Mouse (Mus musculus): ENCODE measurements around the gene Mob3b. TPM values are rescaled to one million over a fixed set of nuclear protein-coding genes. Genes with fewer than 3 reads are reported as not detected.

Gene Mob3b
- polyA plus RNA-seq, 2 experiments from 2014 or later, result 5.8 to 6.5 TPM

GRCm38 (mm10) chr4:35003550-35004326 is 153.5 kb downstream of the Mob3b start:
- ATAC-seq, result no peak

- ATAC-seq, result no peak
Measured at GRCm38 (mm10) chr4:34996616-34997015, 160.7 kb downstream of the Mob3b start.

GRCm38 (mm10) chr4:34993639-34993975 is 163.7 kb downstream of the Mob3b start:
- ATAC-seq, result no peak

GRCm38 (mm10) chr4:34992866-34993638 is 164.2 kb downstream of the Mob3b start:
- ATAC-seq, result no peak

GRCm38 (mm10) chr4:34991891-34992865 is 165.1 kb downstream of the Mob3b start:
- ATAC-seq, result no peak

GRCm38 (mm10) chr4:34991116-34991515 is 166.2 kb downstream of the Mob3b start:
- ATAC-seq, result no peak

GRCm38 (mm10) chr4:34990659-34991058 is 166.6 kb downstream of the Mob3b start:
- no peak for ATAC-seq

GRCm38 (mm10) chr4:34987568-34987967 is 169.7 kb downstream of the Mob3b start:
- ATAC-seq, result no peak

GRCm38 (mm10) chr4:34987109-34987508 is 170.2 kb downstream of the Mob3b start:
- ATAC-seq, result no peak

- ATAC-seq, result no peak
Measured at GRCm38 (mm10) chr4:34986647-34987046, 170.6 kb downstream of the Mob3b start.

GRCm38 (mm10) chr4:34984377-34984776 is 172.9 kb downstream of the Mob3b start:
- ATAC-seq, result no peak

- no peak for ATAC-seq
Measured at GRCm38 (mm10) chr4:34983511-34983910, 173.8 kb downstream of the Mob3b start.

GRCm38 (mm10) chr4:34981301-34982172 is 175.7 kb downstream of the Mob3b start:
- ATAC-seq, result no peak

GRCm38 (mm10) chr4:34980461-34981039 is 176.7 kb downstream of the Mob3b start:
- no peak for ATAC-seq

- ATAC-seq, result no peak
Measured at GRCm38 (mm10) chr4:34976916-34977702, 180.2 kb downstream of the Mob3b start.

GRCm38 (mm10) chr4:34976331-34976778 is 180.9 kb downstream of the Mob3b start:
- no peak for ATAC-seq

GRCm38 (mm10) chr4:34974795-34975194 is 182.5 kb downstream of the Mob3b start:
- no peak for ATAC-seq

GRCm38 (mm10) chr4:34967541-34967940 is 189.7 kb downstream of the Mob3b start:
- no peak for ATAC-seq

GRCm38 (mm10) chr4:34966336-34966957 is 190.8 kb downstream of the Mob3b start:
- no peak for ATAC-seq

GRCm38 (mm10) chr4:34964906-34965305 is 192.4 kb downstream of the Mob3b start:
- no peak for ATAC-seq

Measured in CD4-positive, CD25-positive, alpha-beta regulatory T cell, adult 4 months (primary cell).